Mouse (Mus musculus) lung, embryonic 14.5 days (tissue): Measurements from ENCODE around the gene Tubb2b. TPM values are rescaled to one million over a fixed set of nuclear protein-coding genes. Genes with fewer than 3 reads are reported as not detected.

Experiments used
- ATAC-seq: fragments of 200-750 bp; cut with Nextera tagmentation; 2 replicates; pipeline ENCODE4 v1.8.0; 2017; ENCODE audit warnings: mild to moderate bottlenecking, moderate TSS enrichment, moderate library complexity; ENCODE audit not compliant: insufficient read depth
- DNase-seq: peaks from one replicate; pipeline ENCODE4 v3.0.0-alpha.2; 2015
- H3K27ac ChIP-seq: fragments of 300-500 bp; sonication (generic); 2 replicates; pipeline ENCODE4 v1.5.1; 2014; ENCODE audit warnings: low read depth, mild to moderate bottlenecking, moderate library complexity
- H3K27me3 ChIP-seq: fragments of 300-500 bp; sonication (generic); 2 replicates; pipeline ENCODE4 v1.6.1; 2014; ENCODE audit warnings: low read length, control low read depth; ENCODE audit not compliant: insufficient read depth
- H3K36me3 ChIP-seq: fragments of 300-500 bp; sonication (generic); 2 replicates; pipeline ENCODE4 v1.6.1; 2014; ENCODE audit warnings: control low read depth; ENCODE audit not compliant: insufficient read depth
- H3K4me1 ChIP-seq: fragments of 300-500 bp; sonication (generic); 2 replicates; pipeline ENCODE4 v1.6.1; 2014; ENCODE audit warnings: antibody characterized with exemption, control low read depth; ENCODE audit not compliant: insufficient read depth
- H3K4me2 ChIP-seq: fragments of 300-500 bp; sonication (generic); 2 replicates; pipeline ENCODE4 v1.6.1; 2014; ENCODE audit warnings: mild to moderate bottlenecking
- H3K4me3 ChIP-seq: fragments of 300-500 bp; sonication (generic); 2 replicates; pipeline ENCODE4 v1.5.1; 2014; ENCODE audit warnings: low read depth, low read length
- H3K9ac ChIP-seq: fragments of 300-500 bp; sonication (generic); 2 replicates; pipeline ENCODE4 v1.6.1; 2014
- H3K9me3 ChIP-seq: fragments of 300-500 bp; sonication (generic); 2 replicates; pipeline ENCODE4 v1.6.1; 2016; ENCODE audit warnings: low read depth, low read length, control low read depth
- CTCF ChIP-seq: IDR thresholded peaks from 2 replicates; pipeline ENCODE4 v1.5.1; 2016; ENCODE audit warnings: antibody characterized with exemption, low read depth
- WGBS: fragments of 180-500 bp; shearing (Covaris S2); extraction: QIAGEN DNeasy Blood & Tissue Kit; methylation state at CpG from one replicate; pipeline ENCODE4 v1.1.7; 2014; 5-methylcytosine and 5-hydroxymethylcytosine counted together
- polyA plus RNA-seq: library from polyadenylated mRNA; unstranded; fragments of >200 nt; fragmentation: Nextera tagmentation; extraction: Ambion mirVana; gene quantifications from 2 replicates; pipeline ENCODE4 v1.2.1, GENCODE M21; 2014

Tubb2b gene
- polyA plus RNA-seq = 13.3 and 15.9 TPM in 2 replicates

- H3K27ac ChIP-seq = peak within 1 kb of the TSS; percentile 68
- peak within 1 kb of the TSS; percentile 65 for H3K9ac ChIP-seq
- H3K27me3 ChIP-seq = peaks cover 30% of the 10 kb centered on the region
- WGBS = under 1% methylated on average over 26 of the region's 26 CpGs
- H3K4me3 ChIP-seq = peak within 1 kb of the TSS; percentile 64
- H3K4me2 ChIP-seq = peak within 1 kb of the TSS; percentile 86
- no peaks in the 10 kb centered on the region for H3K9me3 ChIP-seq
- peaks cover 4% of the 10 kb centered on the region for H3K4me1 ChIP-seq
- peak; percentile 95 for ATAC-seq
- TF ChIP-seq CTCF = no peak
- H3K36me3 ChIP-seq = no peaks in the 10 kb centered on the region
- DNase-seq = peak; percentile 93
Observed at GRCm38 (mm10) chr13:34130226-34130731, at the start of gene Tubb2b. TSS of gene Tubb2b (minus strand) at chr13:34130466.

GRCm38 (mm10) chr13:34174025-34174424, 43.8 kb upstream of the Tubb2b start:
- no peak overlapping the region for H3K27ac ChIP-seq
- no peak overlapping the region for H3K9ac ChIP-seq
- H3K36me3 ChIP-seq = peaks cover 4% of the 10 kb centered on the region; the same call in 1 of the 2 replicates
- H3K9me3 ChIP-seq = no peaks in the 10 kb centered on the region
- no peak overlapping the region for H3K4me2 ChIP-seq
- DNase-seq (no peak), ATAC-seq (no peak)
- no peak overlapping the region for H3K4me3 ChIP-seq
- TF ChIP-seq CTCF = no peak
- WGBS = 87% methylated on average over 6 of the region's 6 CpGs
- no peaks in the 10 kb centered on the region for H3K4me1 ChIP-seq
- no peaks in the 10 kb centered on the region for H3K27me3 ChIP-seq

GRCm38 (mm10) chr13:34163304-34163975, 33.2 kb upstream of the Tubb2b start:
- peaks cover 12% of the 10 kb centered on the region for H3K4me1 ChIP-seq
- DNase-seq (no peak), ATAC-seq (peak; percentile 82)
- H3K36me3 ChIP-seq = peaks cover 8% of the 10 kb centered on the region; the same call in 1 of the 2 replicates
- H3K27ac ChIP-seq = peak overlapping the region; percentile 97
- TF ChIP-seq CTCF = no peak
- no peaks in the 10 kb centered on the region for H3K9me3 ChIP-seq
- H3K4me2 ChIP-seq = peak overlapping the region; percentile 79
- H3K27me3 ChIP-seq = no peaks in the 10 kb centered on the region
- WGBS = 33% methylated on average over 12 of the region's 12 CpGs
- H3K9ac ChIP-seq = peak overlapping the region; percentile 66
- H3K4me3 ChIP-seq = peak overlapping the region; percentile 66

GRCm38 (mm10) chr13:34162491-34163303, 32.4 kb upstream of the Tubb2b start, which contains the start of gene Psmg4:
TSS of gene Psmg4 (plus strand) at chr13:34162964.
- no peaks in the 10 kb centered on the region for H3K27me3 ChIP-seq
- WGBS = 2% methylated on average over 44 of the region's 44 CpGs

GRCm38 (mm10) chr13:34159926-34160325, 29.7 kb upstream of the Tubb2b start:
- WGBS = 85% methylated on average over 1 of the region's 1 CpGs
- Histone ChIP-seq H3K4me3 (no peak overlapping the region), H3K27me3 (no peaks in the 10 kb centered on the region), H3K36me3 (no peaks in the 10 kb centered on the region), H3K9ac (no peak overlapping the region), H3K27ac (no peak overlapping the region), H3K4me2 (no peak overlapping the region), H3K9me3 (no peaks in the 10 kb centered on the region), H3K4me1 (peaks cover 12% of the 10 kb centered on the region)
- TF ChIP-seq CTCF = no peak
- no peak for ATAC-seq
- DNase-seq = no peak

More at GRCm38 (mm10) chr13:34162491-34163303, 32.4 kb upstream of the Tubb2b start, which contains the start of gene Psmg4:
- Histone ChIP-seq H3K27ac (peak within 1 kb of the TSS; percentile 97), H3K9ac (peak within 1 kb of the TSS; percentile 66), H3K36me3 (peaks cover 8% of the 10 kb centered on the region; the same call in 1 of the 2 replicates), H3K4me3 (peak within 1 kb of the TSS; percentile 66), H3K9me3 (no peaks in the 10 kb centered on the region), H3K4me1 (peaks cover 12% of the 10 kb centered on the region), H3K4me2 (peak within 1 kb of the TSS; percentile 79)
- DNase-seq = peak; percentile 94
- no peak for TF ChIP-seq CTCF
- ATAC-seq = peak; percentile 97

GRCm38 (mm10) chr13:34157596-34158157, 27.4 kb upstream of the Tubb2b start:
- H3K27me3 ChIP-seq = no peaks in the 10 kb centered on the region
- H3K4me3 ChIP-seq = no peak overlapping the region
- H3K4me2 ChIP-seq = no peak overlapping the region
- H3K9ac ChIP-seq = no peak overlapping the region
- no peak overlapping the region for H3K27ac ChIP-seq
- 88% methylated on average over 3 of the region's 3 CpGs for WGBS
- H3K4me1 ChIP-seq = peaks cover 4% of the 10 kb centered on the region; the same call in 1 of the 2 replicates
- DNase-seq (no peak), ATAC-seq (no peak)
- H3K9me3 ChIP-seq = no peaks in the 10 kb centered on the region
- no peaks in the 10 kb centered on the region for H3K36me3 ChIP-seq
- TF ChIP-seq CTCF = no peak
